Mouse (Mus musculus) retina, postnatal 1 day (tissue): ENCODE results near the gene Chtop.
A peak's percentile ranks its signal among the peaks of the same experiment; 100 is the strongest.

Experiments
- DNase-seq: peaks from one replicate; pipeline ENCODE4 v3.0.0-alpha.2; 2012

Gene Chtop

GRCm38 (mm10) chr3:90508287-90508949 lies 880 bp downstream of the Chtop start:
- DNase-seq, result no peak

- no peak for DNase-seq
Observed at GRCm38 (mm10) chr3:90506362-90506761, 2.9 kb downstream of the Chtop start.

DNA sequence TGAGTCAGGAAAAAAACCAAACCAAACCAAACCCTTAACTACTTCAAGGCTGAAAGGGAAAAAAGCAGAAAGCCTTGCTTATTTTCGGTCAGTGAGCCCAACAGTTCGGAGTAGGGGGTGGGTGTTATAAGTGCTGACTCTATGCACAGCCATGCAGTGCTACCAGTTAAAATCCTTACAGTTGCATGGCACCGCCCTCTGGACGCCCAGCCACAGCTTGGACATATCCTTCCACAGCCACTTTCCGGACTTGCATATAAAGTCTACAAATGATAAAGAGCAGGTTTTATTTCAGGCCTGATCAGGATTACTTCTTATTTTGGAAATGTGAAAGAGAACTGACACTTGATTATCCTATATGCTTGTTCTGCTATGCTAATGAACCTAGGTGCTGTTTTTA lies 4.1 kb downstream of the Chtop start:
- DNase-seq, result no peak

- no peak for DNase-seq
Observed at GRCm38 (mm10) chr3:90503444-90503843, 5.9 kb downstream of the Chtop start.

DNA sequence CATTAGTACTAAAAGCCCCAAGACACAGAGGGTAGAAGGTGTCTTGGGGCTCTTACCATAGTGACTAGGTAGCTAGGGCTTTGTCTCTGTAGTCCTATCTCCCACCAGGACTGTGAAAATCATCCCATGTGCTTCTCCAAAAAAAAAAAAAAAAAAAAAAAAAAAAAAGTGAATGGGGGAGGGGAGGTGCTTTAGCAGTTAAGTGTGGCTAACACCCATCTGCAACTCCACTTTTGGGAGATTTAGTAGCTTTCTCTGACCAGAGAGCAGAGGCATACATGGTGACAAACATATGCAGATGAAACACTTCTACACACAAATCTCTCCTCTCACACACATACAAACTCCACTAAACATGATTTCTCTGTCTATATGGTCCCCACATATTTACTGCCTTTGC lies 11.7 kb downstream of the Chtop start:
- no peak for DNase-seq

- DNase-seq, result no peak
Observed at GRCm38 (mm10) chr3:90495850-90496525, 13.3 kb downstream of the Chtop start.

- DNase-seq, result peak; percentile 48
Observed at GRCm38 (mm10) chr3:90493831-90494540, 15.3 kb downstream of the Chtop start.

DNA sequence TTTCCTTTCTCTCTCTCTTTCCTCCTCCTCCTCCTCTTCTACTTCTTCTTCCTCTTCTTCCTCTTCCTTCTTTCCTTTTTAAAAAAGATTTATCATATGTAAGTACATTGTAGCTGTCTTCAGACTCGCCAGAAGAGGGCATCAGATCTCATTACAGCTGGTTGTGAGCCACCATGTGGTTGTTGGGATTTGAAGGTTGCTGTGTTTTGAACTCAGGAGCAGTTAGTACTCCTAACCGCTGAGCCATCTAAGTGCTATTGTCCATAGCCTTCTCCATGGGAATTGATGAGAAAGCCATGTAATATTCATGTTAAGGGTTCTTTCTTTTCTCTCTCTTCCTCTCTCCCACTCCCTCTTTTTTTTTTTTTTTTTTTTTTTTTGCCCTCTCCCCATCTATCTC lies 17.9 kb downstream of the Chtop start:
- DNase-seq, result peak; percentile 53

- DNase-seq, result peak; percentile 97
Observed at GRCm38 (mm10) chr3:90490696-90491256, 18.5 kb downstream of the Chtop start, which contains the start of gene Snapin. TSS of gene Snapin (minus strand) at chr3:90491033.

DNA sequence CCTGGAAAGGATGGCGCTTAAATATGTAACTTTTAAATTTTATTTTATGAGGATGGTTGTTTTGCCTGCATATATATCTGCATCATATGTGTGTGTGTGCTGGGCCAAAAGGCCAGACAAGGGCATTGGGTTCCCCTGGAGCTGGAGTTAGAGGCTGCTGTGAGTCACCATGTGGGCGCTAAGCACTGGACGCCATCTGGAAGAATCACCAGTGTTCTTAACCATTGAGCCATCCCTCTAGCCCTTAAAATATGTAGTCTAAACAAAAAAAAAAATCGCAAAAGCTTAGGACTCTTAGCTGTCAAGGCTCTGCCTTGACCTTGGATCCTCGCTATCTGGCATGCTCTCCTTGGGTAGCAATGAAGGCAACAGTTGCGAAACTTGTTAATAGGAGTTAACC lies 20.7 kb downstream of the Chtop start:
- DNase-seq, result no peak

GRCm38 (mm10) chr3:90486998-90487397 lies 22.3 kb downstream of the Chtop start:
- DNase-seq, result no peak

DNA sequence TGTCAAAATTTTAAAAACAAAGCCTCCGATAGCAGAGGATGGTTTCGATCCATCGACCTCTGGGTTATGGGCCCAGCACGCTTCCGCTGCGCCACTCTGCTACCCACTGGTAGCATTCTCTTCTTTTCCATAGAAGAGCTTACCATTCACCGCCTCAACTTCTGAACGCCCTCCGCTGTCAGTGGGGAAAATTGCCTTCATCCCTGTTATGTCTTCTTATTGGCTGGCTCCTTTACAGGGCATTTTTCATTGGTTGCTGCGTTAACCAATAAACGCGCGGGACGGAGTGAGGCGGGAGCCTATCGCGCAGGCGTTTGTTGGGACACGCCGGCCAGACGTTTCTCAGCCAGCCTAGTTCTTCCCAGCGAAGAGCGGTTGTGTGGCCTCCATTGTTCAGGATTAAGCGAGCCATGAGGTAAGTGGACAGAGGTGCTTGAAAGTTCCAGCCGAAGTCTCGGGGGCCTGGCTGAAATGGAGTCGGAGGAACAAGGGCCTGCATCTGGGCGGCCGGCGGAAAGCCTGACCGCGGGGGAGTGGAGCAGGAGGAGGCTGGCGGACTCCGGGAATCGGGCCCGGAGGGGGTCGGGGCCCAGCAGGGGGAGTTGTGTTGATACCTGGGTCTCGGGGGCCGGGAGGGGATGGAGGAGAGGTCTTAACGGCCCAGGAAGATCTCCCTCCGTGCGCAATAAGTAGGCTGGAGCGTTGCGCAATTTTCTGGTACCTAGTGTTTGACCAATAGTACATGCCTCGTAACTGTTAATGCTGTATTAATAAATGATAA lies 33.3 kb downstream of the Chtop start, which contains the start of gene Ilf2:
Ilf2 (plus strand) TSS at position 296 of the 781 bp plus-strand sequence.
- peak; percentile 100 for DNase-seq

DNA sequence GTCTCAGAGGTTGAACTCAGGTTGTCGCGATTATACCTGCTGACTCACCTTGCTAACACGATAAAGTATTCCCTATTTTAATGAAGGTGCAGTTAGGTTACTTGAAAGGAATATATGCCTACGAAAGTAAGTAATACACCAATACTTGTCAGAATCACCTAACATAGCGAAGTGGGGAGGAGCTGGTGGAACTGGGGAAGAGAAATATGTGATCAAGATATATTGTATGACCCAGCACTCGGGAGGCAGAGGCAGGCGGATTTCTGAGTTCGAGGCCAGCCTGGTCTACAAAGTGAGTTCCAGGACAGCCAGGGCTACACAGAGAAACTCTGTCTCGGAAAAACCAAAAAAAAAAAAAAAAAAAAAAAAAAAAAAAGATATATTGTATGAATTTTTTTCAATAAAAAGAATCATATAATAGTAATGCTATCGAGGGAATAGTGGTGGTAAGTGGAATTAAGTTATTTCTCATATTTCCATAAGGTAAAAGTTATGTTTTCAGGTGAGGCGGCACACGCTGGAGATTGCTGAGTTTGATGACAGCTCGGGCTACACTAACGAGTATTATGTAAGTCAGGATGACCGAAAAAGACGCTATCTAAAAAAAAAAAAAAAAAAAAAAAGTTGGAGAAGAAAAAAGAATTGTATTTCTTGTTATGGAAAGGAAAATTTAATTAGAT lies 34.0 kb downstream of the Chtop start:
- DNase-seq, result no peak

DNA sequence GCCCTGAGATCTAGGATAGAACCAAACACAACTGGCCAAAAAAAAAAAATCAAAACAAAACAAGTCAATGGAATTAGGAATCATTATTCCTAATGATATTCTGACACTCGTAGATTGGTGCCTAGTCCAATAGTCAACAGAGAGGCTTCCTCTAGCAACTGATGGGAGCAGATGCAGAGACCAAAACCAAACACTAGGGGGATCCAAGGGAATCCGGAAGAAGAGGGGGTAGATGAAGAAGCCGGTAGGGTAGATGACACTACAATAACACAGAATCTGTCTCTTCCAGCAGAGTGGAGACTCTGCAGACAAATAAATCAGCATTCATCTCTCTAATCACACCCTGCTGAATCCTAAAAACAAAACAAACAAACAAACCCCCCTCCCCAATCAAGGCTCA lies 37.1 kb downstream of the Chtop start:
- peak; percentile 73 for DNase-seq

DNA sequence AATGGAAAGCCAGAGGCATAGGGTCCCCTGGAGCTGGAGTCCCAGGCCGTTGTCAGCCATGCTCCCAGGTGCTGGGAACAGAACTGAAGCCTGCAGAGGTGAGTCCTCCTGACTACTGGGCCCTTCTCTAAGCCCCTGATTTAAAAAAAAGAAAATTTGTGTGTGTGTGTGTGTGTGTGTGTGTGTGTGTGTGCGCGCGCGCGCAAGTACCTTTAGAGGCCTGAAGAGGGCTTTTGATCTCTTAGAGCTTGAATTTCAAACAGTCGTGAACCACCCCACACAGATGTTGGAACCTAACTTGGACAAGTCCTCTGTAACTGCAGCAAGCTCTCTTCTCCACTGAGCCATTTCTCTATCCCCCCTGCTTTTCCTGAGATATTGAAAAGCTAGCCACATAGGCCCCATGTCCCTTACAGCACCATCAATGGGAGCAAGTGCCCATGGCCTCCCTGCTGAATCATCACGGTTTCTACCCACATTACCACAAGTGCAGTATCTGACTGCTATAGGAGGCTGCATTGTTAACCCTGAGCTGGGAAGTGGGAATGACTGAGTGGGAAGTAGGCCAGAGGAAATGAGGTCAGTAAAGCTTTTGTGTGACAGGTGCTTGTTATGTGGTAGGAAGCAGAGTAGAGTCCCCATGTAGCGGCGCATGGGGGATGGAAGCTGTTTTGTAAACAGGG lies 41.5 kb downstream of the Chtop start:
- peak; percentile 79 for DNase-seq

DNA sequence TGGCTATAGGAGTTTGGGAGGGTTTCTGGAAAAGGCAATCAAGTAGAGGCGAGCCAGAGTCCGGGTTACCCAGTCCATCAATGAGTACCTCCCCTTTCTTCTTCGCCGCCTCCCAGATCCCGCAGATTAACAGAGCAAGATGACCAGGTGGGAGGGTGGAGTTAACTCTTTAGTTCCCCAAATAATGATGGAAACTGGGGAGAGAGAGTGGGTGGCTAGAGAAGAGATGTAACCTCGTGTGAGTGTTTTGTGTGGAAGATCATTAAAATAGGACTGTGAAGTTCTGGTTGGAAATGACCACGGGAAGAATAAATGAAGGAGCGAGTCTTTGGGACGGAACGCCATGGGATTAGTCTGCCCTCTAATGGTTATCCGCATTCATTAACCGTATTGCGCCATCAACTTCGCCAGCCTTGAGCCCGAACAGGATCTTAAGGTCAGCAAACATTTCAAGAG lies 43.0 kb downstream of the Chtop start:
- DNase-seq, result peak; percentile 84

GRCm38 (mm10) chr3:90465686-90466310 lies 43.5 kb downstream of the Chtop start, which contains the start of gene Npr1:
TSS of gene Npr1 (minus strand) at chr3:90465866.
- DNase-seq, result peak; percentile 61

GRCm38 (mm10) chr3:90465081-90465685 lies 44.1 kb downstream of the Chtop start:
- peak; percentile 58 for DNase-seq

GRCm38 (mm10) chr3:90464552-90465080 lies 44.7 kb downstream of the Chtop start:
- no peak for DNase-seq

- DNase-seq, result no peak
Observed at GRCm38 (mm10) chr3:90462579-90462978, 46.7 kb downstream of the Chtop start.
